Mouse (Mus musculus) left cerebral cortex, postnatal 10 days (tissue): ENCODE measurements around the gene Cttn. TPM values are rescaled to one million over a fixed set of nuclear protein-coding genes. Genes with fewer than 3 reads are reported as not detected.

Experiments used
- DNase-seq, 2 experiments: peaks; one replicate each; pipeline ENCODE4 v3.0.0; 2021 to 2022; ENCODE audit warnings: low spot score in 2 of 2, mixed read lengths in 1 of 2; ENCODE audit errors: extremely low spot score in 1 of 2
- intact Hi-C: fragments of 180-260 bp; cut with DNase I; formaldehyde crosslinking; loops from one replicate; pipeline ENCODE4 v1.15.1; 2025
- total RNA-seq, 2 experiments: library from RNA; stranded (reverse); gene quantifications; 2 replicates each; pipeline ENCODE4 v1.2.3; 2021

Gene Cttn
- total RNA-seq, 2 experiments from 2014 or later: 122 to 136 TPM

DNA sequence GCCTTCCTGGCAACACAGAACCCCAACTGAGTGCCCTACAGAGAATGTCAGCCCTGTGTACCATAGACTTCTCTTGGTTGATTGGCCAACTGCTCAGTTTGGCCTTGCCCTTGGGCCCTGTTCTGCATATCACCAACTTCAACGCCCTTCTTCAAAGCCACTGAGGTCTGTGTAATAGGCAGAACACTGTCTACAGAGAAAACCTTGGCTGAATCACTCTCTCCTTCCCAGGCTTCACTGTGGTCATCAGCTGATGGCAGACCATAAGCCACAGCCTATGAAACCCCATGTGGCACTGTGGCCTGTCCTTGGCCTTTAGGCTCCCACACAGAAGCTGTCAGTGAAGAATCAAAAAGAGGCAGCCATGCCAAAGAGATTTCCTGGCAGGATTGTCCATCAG is 11.9 kb downstream of the Cttn start:
- DNase-seq: no peak
- intact Hi-C loops: no loop called here

DNA sequence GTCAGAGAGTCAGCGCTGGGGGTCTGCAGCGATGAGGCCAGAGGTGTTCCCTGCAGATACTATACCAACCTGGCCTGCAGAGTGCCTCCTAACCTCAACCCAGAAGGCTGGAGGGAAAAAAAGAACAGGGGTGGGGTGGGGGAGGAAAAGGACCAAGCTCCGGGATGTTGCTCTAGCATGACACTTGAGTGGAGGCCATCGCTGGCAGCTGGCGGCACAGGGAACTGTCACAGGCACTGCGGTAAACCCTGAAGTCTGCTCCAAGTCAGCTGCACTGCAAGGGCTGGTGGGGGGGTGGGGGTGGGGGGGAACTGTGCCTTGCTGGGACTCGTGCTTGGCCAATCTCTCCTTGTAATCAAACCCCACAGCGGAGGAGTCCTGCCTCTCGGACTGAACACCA is 20.1 kb downstream of the Cttn start:
- DNase-seq: no peak
- intact Hi-C loops: no loop called here

DNA sequence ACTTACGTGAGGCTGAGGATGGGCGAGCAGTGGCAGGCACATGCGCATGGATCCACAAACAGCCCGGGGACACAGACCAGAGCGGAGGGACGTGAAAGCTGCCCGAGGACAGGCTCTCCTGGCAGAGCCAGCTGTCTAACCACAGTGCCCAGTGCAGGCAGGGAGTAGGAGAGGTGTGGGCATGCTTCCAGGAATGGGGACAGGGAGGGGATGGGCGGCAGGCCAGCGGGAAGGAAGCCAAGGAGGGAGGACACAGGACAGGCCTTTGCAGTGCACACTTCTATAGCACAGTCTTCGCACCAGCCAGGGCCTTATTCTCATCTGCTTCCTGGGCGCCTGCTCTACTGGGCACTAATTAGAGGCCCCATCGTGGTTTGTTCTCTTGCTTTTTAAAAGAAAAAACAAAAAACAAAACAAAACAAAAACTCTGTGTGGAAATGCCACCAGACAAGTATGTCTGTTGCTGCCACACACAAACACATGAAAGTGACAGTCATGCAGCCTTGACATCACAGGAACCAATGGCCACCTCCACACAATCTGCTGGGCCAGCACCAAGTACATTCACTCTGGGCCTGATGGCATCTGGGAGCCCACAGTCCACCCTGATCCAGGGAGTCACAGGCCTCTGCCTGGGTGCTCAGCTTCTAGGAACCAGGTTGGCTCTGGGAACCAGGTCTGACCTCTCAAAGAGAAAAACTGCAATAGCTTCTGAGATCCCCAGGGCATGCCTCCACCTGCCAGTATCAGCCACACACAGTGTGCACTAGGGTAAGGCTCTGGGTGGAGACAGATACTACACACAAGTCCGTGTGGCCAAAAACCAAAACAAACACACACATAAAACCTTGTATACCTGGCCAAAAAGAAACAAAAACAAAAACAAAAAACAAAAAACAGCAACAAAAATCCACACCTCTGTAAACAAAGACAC is 20.9 kb downstream of the Cttn start:
- DNase-seq: peak; percentile 84 to 88
- intact Hi-C loops: no loop called here

DNA sequence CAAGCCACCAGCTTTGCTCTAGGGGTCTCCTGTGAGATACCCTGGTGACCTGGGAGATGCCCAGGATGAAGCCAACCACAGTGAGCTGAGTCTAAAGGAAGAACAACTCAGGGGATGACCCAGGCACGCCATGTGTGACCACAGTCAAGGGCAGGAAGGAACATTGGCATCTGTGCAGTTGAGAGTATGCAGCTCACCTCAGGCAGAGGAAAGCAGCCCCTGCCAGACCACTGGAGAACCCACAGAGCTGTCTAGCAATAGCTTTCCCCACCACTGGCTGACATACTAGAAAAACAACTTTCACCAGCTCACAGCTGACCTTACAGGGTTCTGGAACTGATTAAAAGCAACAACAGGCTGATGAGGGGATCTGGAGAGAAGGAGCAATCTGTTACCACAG is 22.6 kb downstream of the Cttn start:
- DNase-seq: no peak
- intact Hi-C loops: no loop called here

DNA sequence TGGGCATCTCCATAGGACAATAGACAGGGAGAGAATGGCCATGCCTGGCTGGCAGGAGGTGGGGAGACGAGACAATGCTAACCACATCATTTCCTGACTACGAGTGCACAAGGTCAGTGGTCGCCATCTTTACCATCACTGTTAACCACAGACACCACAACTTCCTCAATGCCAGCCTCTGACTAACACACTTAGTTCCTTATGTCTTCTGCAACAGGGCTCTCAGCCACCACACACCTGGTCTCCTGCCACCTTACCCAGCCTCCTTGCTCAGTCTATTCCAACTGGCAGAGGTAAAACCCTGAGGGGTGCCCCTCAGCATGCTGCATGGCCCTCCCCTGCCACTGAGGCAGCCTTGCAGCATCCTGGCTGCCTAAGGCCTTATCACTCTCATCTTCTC is 23.7 kb downstream of the Cttn start:
- no peak for DNase-seq
- intact Hi-C loops: no loop called here

DNA sequence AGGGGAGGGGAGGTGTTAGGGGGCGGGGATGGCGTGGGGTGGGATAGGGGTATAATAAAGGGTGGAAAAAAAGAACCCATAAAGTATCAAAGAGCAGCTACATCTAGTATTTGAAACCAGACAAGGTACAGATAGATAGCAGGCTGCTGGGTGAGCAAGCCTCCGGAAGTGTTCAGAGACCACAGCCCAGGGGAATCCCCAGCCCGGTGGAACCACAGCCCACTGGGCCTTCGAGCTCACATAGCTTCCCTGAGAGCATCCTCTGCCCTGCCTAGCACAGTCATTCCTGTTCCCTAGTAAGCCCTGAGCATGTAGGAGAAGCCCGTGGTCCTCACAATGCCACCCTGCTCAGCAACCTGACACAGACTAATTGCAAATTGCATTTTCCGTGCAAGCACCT is 26.0 kb downstream of the Cttn start:
- intact Hi-C loops: no loop called here
- DNase-seq: no peak

DNA sequence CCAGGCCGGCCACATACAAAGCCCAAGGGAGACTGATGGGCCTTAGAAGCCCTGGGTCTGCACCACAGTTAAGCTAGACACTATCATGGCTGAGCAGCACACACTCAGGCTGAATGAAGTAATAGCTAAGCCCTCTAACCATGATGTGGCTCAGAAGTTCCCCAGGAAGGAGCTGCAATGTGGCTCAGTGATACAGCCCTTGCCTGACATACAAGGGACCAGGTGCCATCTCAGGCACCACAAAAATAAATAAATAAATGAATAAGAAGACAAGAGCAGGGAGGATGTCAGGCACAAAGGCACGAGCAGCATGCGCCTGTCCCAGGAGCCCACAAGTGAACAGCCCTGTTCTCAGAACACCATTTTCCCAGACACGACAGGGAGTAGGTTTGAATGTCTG is 28.8 kb downstream of the Cttn start:
- no peak for DNase-seq
- intact Hi-C loops: no loop called here

DNA sequence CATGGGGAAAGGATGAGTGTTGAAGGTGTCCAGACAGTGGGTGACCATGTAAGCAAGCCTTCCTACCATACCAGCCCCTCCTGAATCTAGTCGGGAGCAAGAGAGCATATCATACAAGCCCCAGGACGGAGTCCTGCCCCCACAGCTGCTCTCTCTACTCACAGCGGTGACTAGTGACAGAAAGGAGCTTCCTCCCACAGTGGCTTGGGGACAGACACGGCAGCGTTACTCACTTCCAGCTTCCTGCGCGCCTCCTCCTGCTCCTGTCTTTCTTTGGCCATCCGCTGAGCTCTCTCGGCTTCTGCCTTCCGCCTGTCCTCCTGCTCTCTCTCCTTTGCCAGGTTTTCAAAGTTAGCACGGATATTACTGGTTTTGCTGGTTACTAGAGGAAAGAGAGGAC is 29.3 kb downstream of the Cttn start:
- DNase-seq: no peak
- intact Hi-C loops: no loop called here

DNA sequence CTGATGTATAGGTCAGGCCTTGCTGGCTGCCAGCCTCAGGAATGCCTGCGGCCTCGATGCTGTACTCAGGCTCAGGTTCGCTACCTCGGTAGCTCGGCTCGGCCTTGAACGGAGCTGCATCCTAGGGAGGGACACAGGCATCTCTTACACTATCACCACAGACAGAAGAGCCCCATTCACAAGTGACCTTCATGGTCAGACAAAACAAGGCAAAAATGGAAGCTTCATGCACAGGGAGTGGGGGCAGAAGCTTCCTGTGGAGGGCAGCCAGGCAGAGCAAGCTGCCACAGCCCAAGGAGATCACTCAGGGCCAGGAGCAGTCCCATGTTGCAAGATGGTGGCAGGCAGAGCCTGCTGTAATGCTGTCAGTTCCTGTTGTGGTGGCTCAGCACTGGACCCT is 32.0 kb downstream of the Cttn start:
- intact Hi-C loops: no loop called here
- DNase-seq: no peak

DNA sequence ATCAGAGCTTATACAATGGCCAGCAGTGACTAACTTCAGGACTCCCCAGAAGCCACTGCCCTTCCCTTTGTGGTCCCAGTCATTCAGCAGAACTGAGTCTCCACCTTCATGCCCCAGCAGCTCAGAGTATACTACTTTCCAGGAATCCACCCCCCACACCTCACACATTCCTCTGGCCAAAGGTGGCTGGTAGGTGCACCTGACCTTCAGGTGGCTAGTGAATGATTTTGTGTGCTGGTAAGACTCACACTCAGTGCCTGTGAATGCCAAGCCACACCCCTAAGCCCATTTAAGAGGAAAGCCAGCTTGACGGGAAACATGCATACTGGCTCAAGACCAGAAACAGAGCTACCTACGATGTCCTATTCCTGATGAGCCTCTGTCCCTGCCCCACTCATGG is 37.9 kb downstream of the Cttn start:
- no peak for DNase-seq
- intact Hi-C loops: no loop called here

DNA sequence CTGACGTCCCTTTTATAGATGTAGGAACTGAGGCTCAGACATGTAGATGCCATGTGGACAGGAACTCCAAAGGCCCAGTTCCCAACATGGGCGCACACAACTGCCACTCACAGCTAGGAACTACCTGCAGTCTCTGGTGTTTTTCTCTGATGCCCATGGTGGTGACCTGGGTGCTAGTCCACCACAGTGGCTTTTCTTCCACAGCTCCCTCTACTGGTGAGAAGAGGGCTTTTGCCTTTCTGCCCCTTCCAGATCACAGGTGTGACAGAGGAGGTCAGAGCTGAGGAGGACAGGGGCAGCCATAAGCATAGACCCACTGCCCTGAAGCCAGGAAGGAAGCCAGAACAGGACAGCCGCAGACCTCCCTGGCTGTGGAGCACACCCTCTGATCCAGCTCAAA is 43.3 kb downstream of the Cttn start:
- DNase-seq: no peak

DNA sequence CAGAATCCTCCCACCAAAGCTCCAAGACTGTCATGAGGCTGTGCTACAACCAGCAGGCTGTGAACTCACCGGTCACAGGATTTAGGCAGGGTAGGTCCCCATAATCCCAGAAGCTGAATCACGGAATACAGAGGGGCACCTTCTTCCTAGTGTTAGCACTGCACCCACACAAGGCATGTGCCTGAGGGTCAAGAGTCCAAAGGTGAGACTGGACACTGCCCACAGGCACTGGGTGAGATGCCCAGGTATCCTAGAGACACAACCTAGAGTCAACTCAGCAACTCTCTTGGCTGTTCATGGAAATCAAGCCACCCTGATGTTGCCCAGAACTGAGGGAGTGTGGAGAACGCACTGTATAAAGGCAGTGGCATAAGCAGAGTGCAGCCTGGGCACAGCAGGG is 44.2 kb downstream of the Cttn start:
- intact Hi-C loops: loop anchor here (2.0 to 5.0 kb wide), 2 partner anchors 210 to 344 kb away; no protein-coding TSS in a partner anchor

More for the DNA sequence above, 43.3 kb downstream of the Cttn start:
- intact Hi-C loops: loop anchor here (2.0 to 5.0 kb wide), 2 partner anchors 211 to 345 kb away; no protein-coding TSS in a partner anchor

DNA sequence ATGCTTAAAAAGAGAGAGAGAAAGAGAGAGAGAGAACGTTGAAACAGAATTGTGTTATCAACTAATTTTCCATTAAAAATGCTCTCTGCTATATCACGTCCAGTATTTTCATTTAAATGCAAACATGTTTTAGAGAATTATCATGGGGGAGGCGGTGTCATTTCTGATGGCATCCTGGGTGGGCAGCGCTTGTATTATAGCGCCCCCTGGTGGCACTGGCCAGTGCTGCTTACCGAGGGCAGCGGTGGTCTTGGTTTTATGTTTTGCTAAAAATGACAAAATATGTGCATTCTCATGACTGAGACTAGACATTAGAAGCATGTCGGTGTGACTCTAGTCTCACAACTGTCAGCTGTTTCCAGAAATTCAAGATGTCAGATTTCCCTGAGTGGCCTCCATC is 44.9 kb downstream of the Cttn start:
- peak; percentile 64 to 71 for DNase-seq
- intact Hi-C loops: loop anchor here (2.0 to 5.0 kb wide), 2 partner anchors 209 to 344 kb away; no protein-coding TSS in a partner anchor

More for the DNA sequence above, 44.2 kb downstream of the Cttn start:
- DNase-seq: no peak

DNA sequence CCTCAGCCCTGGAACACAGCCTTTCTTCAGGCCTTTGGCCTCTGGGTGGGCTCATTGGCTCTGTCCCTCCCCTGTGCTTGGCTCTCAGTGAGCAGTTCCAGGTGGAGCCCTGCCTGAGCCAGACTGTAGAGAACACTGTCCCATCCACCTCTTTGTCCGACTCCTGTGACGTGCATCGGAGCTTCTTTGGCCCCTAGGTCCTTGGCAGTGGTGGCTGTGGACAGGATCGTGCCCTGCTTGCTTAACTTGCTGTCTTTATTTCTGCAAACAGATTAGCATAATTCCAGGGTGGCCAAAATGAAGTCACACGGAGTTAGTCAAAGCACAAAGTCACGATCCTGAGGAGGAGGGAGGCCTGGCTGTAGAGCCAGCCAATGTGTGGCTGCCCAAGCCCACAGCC is 49.3 kb downstream of the Cttn start:
- intact Hi-C loops: no loop called here
- no peak for DNase-seq

DNA sequence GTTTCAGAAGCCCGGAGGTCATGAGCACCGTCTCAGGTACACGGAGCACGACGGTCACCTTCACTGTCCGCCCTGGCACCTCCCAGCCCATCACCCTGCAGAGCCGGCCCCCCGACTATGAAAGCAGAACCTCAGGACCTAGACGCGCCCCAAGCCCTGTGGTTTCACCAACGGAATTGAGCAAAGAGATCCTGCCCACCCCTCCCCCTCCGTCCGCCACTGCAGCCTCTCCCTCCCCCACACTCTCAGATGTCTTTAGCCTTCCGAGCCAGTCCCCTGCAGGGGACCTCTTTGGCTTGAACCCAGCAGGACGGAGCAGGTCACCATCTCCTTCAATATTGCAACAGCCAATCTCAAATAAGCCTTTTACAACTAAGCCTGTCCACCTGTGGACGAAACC is 50.3 kb downstream of the Cttn start:
- intact Hi-C loops: no loop called here
- no peak for DNase-seq

DNA sequence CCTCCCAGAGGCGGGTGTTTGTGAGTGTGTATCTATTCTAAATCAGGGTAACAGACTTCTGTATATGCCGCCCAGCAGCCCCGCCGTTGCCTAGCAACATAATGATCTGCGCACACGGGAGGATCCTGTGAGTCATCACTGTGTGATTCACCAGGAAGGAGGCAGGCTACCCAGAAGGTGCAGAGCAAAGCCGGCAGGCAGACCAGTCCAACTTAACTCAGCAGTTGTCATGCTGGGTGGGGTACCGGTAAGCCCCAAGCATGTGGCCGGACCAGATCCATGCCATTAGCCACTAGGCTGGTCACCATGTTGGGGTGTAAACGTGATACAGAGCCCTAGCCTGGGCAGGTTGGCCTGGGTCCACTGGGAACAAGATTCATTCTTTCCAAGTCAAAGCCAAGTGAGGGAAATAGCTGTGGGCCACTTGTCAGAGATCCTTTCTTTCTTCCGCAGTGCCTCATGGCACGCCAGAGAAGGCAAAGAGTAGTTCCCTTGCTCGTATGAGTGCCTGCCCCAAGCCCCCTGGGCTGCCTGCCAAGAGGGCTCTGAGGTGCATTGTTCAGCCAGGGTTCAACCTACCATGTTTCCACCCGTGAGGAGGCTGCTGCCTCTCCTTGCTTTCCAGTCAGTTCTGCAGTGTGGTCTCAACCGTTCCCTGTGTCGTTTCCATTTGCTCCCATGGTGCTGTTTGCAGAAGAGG is 53.0 kb downstream of the Cttn start:
- DNase-seq: peak; percentile 82 to 87
- intact Hi-C loops: loop anchor here (10.0 kb wide), 1 partner anchor 133 kb away; no protein-coding TSS in a partner anchor

DNA sequence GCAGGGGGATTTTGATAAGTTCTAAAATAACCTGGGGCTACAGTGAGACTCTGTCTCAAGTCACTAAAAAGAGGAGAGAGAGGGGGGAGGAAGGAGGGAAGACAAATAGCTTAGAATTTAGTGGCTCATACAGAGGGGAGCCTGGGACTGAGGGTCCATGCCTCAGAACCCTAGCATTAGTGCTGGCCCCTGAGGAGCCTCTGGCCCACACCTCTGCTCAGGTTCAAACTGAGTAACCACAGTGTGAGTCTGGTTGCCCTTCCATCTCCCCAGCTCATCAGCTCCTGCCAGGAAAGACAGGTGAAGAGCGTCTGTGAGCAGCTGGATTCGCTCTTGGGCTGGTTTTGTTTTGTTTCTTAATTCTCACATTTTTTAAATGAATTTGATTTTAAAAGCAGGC is 53.6 kb downstream of the Cttn start:
- intact Hi-C loops: loop anchor here (10.0 kb wide), 1 partner anchor 132 kb away; no protein-coding TSS in a partner anchor
- no peak for DNase-seq

DNA sequence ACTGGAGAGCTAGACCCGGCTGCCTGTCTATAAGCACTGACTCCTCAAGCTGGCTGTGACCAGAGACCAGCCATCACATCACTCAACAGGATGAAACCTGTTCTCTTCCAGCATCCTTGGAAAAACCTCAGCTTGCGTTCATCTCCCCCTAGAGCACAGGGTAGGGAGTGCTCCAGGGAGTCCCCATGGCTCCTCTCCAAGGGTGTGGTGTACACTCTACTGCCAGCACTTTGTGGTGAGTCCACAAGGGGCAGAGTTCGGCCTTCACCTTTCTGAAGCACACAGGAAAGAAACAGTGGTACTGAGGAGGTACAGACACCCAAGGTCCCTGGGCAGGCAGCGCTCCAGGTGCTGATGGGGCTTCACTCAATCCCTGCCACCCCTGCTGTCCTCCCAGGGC is 55.0 kb downstream of the Cttn start:
- intact Hi-C loops: loop anchor here (10.0 kb wide), 1 partner anchor 131 kb away; no protein-coding TSS in a partner anchor
- DNase-seq: peak in 1 of 2 experiments; percentile 61

DNA sequence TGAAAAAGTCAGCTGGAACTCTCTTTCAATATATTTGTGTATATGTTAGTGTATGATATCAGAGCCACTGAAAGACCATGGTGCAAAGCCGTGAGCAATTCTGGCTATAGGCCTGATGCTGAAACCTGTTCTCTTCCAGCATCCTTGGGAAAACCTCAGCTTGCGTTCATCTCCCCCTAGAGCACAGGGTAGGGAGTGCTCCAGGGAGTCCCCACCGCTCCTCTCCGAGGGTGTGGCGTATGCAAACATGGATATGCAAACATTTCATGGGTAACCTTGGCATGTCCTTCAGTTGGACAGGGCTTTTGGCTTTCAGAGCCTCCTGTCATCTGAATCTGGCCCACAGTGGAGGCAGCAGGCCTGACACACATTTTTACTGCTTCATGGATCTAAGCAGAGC is 56.2 kb downstream of the Cttn start:
- no peak for DNase-seq
- intact Hi-C loops: loop anchor here (10.0 kb wide), 1 partner anchor 130 kb away; no protein-coding TSS in a partner anchor
